Mouse (Mus musculus): ENCODE results near the gene Senp7. TPM values are rescaled to one million over a fixed set of nuclear protein-coding genes. Genes with fewer than 3 reads are reported as not detected.
A peak's percentile ranks its signal among the peaks of the same experiment; 100 is the strongest.
"Not testable (repeated sequence)": the region's sequence is repeated elsewhere in the genome, so short reads cannot be mapped to it uniquely, and the experiment has no call there.

The Senp7 gene
- total RNA-seq, 2 experiments from 2014 or later: 12.7 to 17.5 TPM

GRCm38 (mm10) chr16:56064334-56064990 is 16.3 kb downstream of the Senp7 start:
- DNase-seq (ENCODE audit: low spot score in 2 of 2): peak; percentile 27 to 29

GRCm38 (mm10) chr16:56066113-56066512 is 18.0 kb downstream of the Senp7 start:
- no peak for DNase-seq (ENCODE audit: low spot score in 2 of 2)

GRCm38 (mm10) chr16:56068523-56069070 is 20.5 kb downstream of the Senp7 start:
- no peak for DNase-seq (ENCODE audit: low spot score in 2 of 2)

GRCm38 (mm10) chr16:56071317-56072232 is 23.4 kb downstream of the Senp7 start:
- no peak for DNase-seq (ENCODE audit: low spot score in 2 of 2)

- no peak for DNase-seq (ENCODE audit: low spot score in 2 of 2)
Measured at GRCm38 (mm10) chr16:56072533-56072932, 24.4 kb downstream of the Senp7 start.

- DNase-seq (ENCODE audit: low spot score in 2 of 2): not testable (repeated sequence)
Measured at GRCm38 (mm10) chr16:56073150-56073549, 25.0 kb downstream of the Senp7 start.

- no peak for DNase-seq (ENCODE audit: low spot score in 2 of 2)
Measured at GRCm38 (mm10) chr16:56074122-56074521, 26.0 kb downstream of the Senp7 start.

GRCm38 (mm10) chr16:56074565-56074964 is 26.4 kb downstream of the Senp7 start:
- DNase-seq (ENCODE audit: low spot score in 2 of 2): no peak

GRCm38 (mm10) chr16:56075222-56076111 is 27.3 kb downstream of the Senp7 start:
- DNase-seq (ENCODE audit: low spot score in 2 of 2): peak; percentile 68 to 77

- DNase-seq (ENCODE audit: low spot score in 2 of 2): no peak
Measured at GRCm38 (mm10) chr16:56076121-56076869, 28.2 kb downstream of the Senp7 start.

GRCm38 (mm10) chr16:56079419-56079818 is 31.3 kb downstream of the Senp7 start:
- DNase-seq (ENCODE audit: low spot score in 2 of 2): no peak

GRCm38 (mm10) chr16:56081691-56082090 is 33.6 kb downstream of the Senp7 start:
- DNase-seq (ENCODE audit: low spot score in 2 of 2): no peak

GRCm38 (mm10) chr16:56086336-56086735 is 38.2 kb downstream of the Senp7 start:
- DNase-seq (ENCODE audit: low spot score in 2 of 2): no peak

GRCm38 (mm10) chr16:56090385-56090784 is 42.2 kb downstream of the Senp7 start:
- no peak for DNase-seq (ENCODE audit: low spot score in 2 of 2)

GRCm38 (mm10) chr16:56096401-56097018 is 48.4 kb downstream of the Senp7 start:
- DNase-seq (ENCODE audit: low spot score in 2 of 2): not testable (repeated sequence)

GRCm38 (mm10) chr16:56115706-56116105 is 67.6 kb downstream of the Senp7 start:
- DNase-seq (ENCODE audit: low spot score in 2 of 2): no peak

GRCm38 (mm10) chr16:56116155-56116554 is 68.0 kb downstream of the Senp7 start:
- no peak for DNase-seq (ENCODE audit: low spot score in 2 of 2)

GRCm38 (mm10) chr16:56117327-56118180 is 69.4 kb downstream of the Senp7 start:
- DNase-seq (ENCODE audit: low spot score in 2 of 2): no peak

GRCm38 (mm10) chr16:56122517-56122916 is 74.4 kb downstream of the Senp7 start:
- DNase-seq (ENCODE audit: low spot score in 2 of 2): no peak

All from adrenal gland, adult 18-20 months (tissue).